Mouse (Mus musculus) E14TG2a.4 (cell line): ENCODE results near the gene Spsb1.

Experiments used
- CTCF ChIP-seq: conservative IDR thresholded peaks from 2 replicates; pipeline ENCODE4 v1.5.1; 2014; ENCODE audit warnings: low read length
- NANOG ChIP-seq: IDR thresholded peaks from 2 replicates; pipeline ENCODE4 v1.6.1; 2014; ENCODE audit warnings: borderline replicate concordance, low read length, mixed read lengths

- TF ChIP-seq CTCF, result no peak
- no peak for TF ChIP-seq NANOG
These were observed 94.5 kb downstream of the Spsb1 start for GRCm38 (mm10) chr4:149860393-149860792.
